Comparison of ENCODE assay signal across 22 mouse cellular contexts in genomic region chr6:47963051-47963450, GRCm38 (mm10). TPM values are rescaled to one million over a fixed set of nuclear protein-coding genes. Genes with fewer than 3 reads are reported as not detected.
DNase-seq lines count a peak whose midpoint lies in the region; TF ChIP-seq lines count a peak whose summit lies in the region.
"Had no signal": no experiment of that assay in that cellular context is flagged by ENCODE, and none has a peak within 500 bp of the region (broad histone marks: within the 10 kb centered on the region; RNA-seq: fewer than 3 reads in every experiment).

No protein-coding gene starts in this region.

- H3K4me1 ChIP-seq in heart, adult 2 months (ENCODE audit: control insufficient read depth, insufficient read depth, low read length), result no peaks in the 10 kb centered on the region
- H3K4me1 ChIP-seq: heart, embryonic 15.5 days; limb, embryonic 10.5 days; midbrain, embryonic 12.5 days had no signal

- intact Hi-C loops in heart, adult 2 months (cut with DNase I), result no loop called here

- no peaks in the 10 kb centered on the region for H3K36me3 ChIP-seq in heart, adult 2 months (ENCODE audit: control insufficient read depth, insufficient read depth, low read length)

- no peak for TF ChIP-seq CTCF in heart, adult 2 months (IDR thresholded peaks at IDR 0.05)

- no peak for TF ChIP-seq POLR2A in heart, adult 2 months (IDR thresholded peaks at IDR 0.05; ENCODE audit: insufficient read depth, low read depth, low read length)

- no peaks in the 10 kb centered on the region for H3K79me2 ChIP-seq in heart, adult 2 months (replicated peaks; ENCODE audit: control insufficient read depth, insufficient read depth, low read length)

- TF ChIP-seq EP300 in heart, adult 2 months (IDR thresholded peaks at IDR 0.05; ENCODE audit: insufficient read depth, low read depth, low read length), result no peak

- DNase-seq in layer of hippocampus, adult 18-20 months (ENCODE audit: low spot score in 2 of 2), result peak; percentile 32 to 46
- DNase-seq in layer of hippocampus, postnatal 10 days (ENCODE audit: low spot score in 2 of 2), result no peak
- DNase-seq in right cerebral cortex, adult 18-20 months, result peak; percentile 60
- no peak for DNase-seq in right cerebral cortex, postnatal 4 days
- peak; percentile 88 for DNase-seq in MN1 (ENCODE audit: low spot score)
- peak; percentile 76 for DNase-seq in brain, adult 2 months (ENCODE audit: low read depth, low spot score)
- no peak for DNase-seq in kidney, postnatal 25 days
- no peak for DNase-seq in heart, adult 2 months
- DNase-seq: cerebellum, adult 18-20 months; cerebellum, postnatal 36 days; gastrocnemius, postnatal 10 days; heart, adult 18-20 months; kidney, adult 18-20 months; kidney, postnatal 4 days; lung, embryonic 14.5 days; thymus, postnatal 14 days had no signal

- H3K4me3 ChIP-seq in heart, adult 2 months, result no peak overlapping the region
- H3K4me3 ChIP-seq: heart, embryonic 15.5 days; limb, embryonic 10.5 days; midbrain, embryonic 12.5 days; myocyte had no signal

- H3K27me3 ChIP-seq in heart, adult 2 months (ENCODE audit: control insufficient read depth, insufficient read depth, low read length), result no peaks in the 10 kb centered on the region
- H3K27me3 ChIP-seq: midbrain, embryonic 12.5 days had no signal

- no peak overlapping the region for H3K9ac ChIP-seq in heart, adult 2 months (ENCODE audit: low read depth, low read length)
- H3K9ac ChIP-seq: heart, embryonic 15.5 days; lung, embryonic 14.5 days; midbrain, embryonic 12.5 days had no signal

- no peak overlapping the region for H3K27ac ChIP-seq in heart, adult 2 months
- H3K27ac ChIP-seq: heart, embryonic 15.5 days; hindbrain, postnatal 0 days; limb, embryonic 10.5 days; macrophage; midbrain, embryonic 12.5 days had no signal

- 79% methylated on average over 7 of the region's 7 CpGs for WGBS in heart, adult 2 months

RNA-seq across cellular contexts. Expression of gene Zfp956, which starts 9.9 kb away (rescaled TPM):
- 10 to 100 TPM; 22.2 to 25.7 TPM for total RNA-seq in layer of hippocampus, adult 18-20 months (2021)
- 10 to 100 TPM; 21.9 to 25.0 TPM for total RNA-seq in layer of hippocampus, postnatal 10 days (2021)
- 1 to 10 TPM; 1.1 to 1.7 TPM for total RNA-seq in heart, adult 2 months (2021)
- 2.6 and 3.3 TPM in 2 replicates for polyA plus RNA-seq in heart, adult 2 months (2012; rRNA removed)

RNA-seq across cellular contexts. Expression of gene Zfp212, which starts 42.8 kb away (rescaled TPM):
- total RNA-seq in layer of hippocampus, adult 18-20 months (2021), result 10 to 100 TPM; 19.7 to 20.2 TPM
- total RNA-seq in layer of hippocampus, postnatal 10 days (2021), result 10 to 100 TPM; 16.9 to 17.2 TPM
- 1 to 10 TPM; 8.0 to 8.8 TPM for total RNA-seq in heart, adult 2 months (2021)
- polyA plus RNA-seq in heart, adult 2 months (2012; rRNA removed), result 4.3 and 6.2 TPM in 2 replicates

Comparison
In these comparisons a context has a peak if more than half of its experiments do, and no peak if none do; other contexts are left out.
1. DNase-seq: peak in layer of hippocampus, adult 18-20 months (2 of 2), right cerebral cortex, adult 18-20 months (single experiment), MN1 (single experiment) and brain, adult 2 months (single experiment); none in layer of hippocampus, postnatal 10 days (0 of 2), right cerebral cortex, postnatal 4 days (single experiment), kidney, postnatal 25 days (0 of 2) and heart, adult 2 months (0 of 2).
2. RNA of gene Zfp956, which starts 9.9 kb away (total RNA-seq): 22.2 to 25.7 TPM in layer of hippocampus, adult 18-20 months and 21.9 to 25.0 TPM in layer of hippocampus, postnatal 10 days; 1.1 to 1.7 TPM in heart, adult 2 months; every median in the first group is over 4 times any median in the second.